Mouse (Mus musculus) heart, adult 2 months (tissue): Measurements from ENCODE around the gene Irx6.

Experiments
- CTCF ChIP-seq: fragments of 200-600 bp; IDR thresholded peaks from 2 replicates; pipeline ENCODE4 v1.8.1; 2022; ENCODE audit warnings: antibody characterized with exemption, mild to moderate bottlenecking, moderate library complexity
- EP300 ChIP-seq: fragments of 200-500 bp; IDR thresholded peaks from 2 replicates; pipeline ENCODE4 v1.6.1; 2011; ENCODE audit warnings: low read depth, low read length, control low read depth; ENCODE audit not compliant: insufficient read depth

DNA sequence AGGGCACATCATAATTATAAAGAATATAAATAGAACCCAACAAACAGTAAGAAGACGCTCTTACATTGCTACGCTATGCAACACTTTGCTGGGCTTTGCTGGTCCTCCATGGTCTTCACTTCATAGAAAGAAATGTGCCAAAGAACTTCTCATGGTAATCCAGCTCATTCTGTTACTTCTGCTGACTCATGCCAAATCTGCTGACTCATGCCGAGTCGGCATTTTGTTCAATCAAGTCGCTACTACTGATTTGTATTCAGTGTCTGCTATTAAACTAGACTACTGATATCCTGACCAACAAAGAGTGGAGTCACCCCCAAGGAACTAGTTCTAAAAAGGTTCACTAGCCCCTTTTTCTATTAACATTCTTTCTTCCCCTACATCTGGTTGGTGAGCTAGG, 40.9 kb upstream of the Irx6 start:
- no peak for TF ChIP-seq EP300
- TF ChIP-seq CTCF, result no peak
